Mouse (Mus musculus) C2C12 (cell line): ENCODE data around the gene Xrcc1. TPM values are rescaled to one million over a fixed set of nuclear protein-coding genes. Genes with fewer than 3 reads are reported as not detected.

Source experiments
- H3K27me3 ChIP-seq: one replicate; pipeline ENCODE4 v1.6.1; 2011; ENCODE audit not compliant: control insufficient read depth, insufficient read depth, insufficient read length
- H3K36me3 ChIP-seq: one replicate; pipeline ENCODE4 v1.6.1; 2011; ENCODE audit not compliant: control insufficient read depth, insufficient read depth
- H3K4me3 ChIP-seq: one replicate; pipeline ENCODE4 v1.5.1; 2011; ENCODE audit warnings: mild to moderate bottlenecking, control low read depth; ENCODE audit not compliant: poor library complexity, insufficient read depth, severe bottlenecking
- H3K79me2 ChIP-seq: one replicate; pipeline ENCODE4 v1.6.1; 2011; ENCODE audit not compliant: control insufficient read depth, insufficient read depth
- H3K79me3 ChIP-seq: one replicate; pipeline ENCODE4 v1.6.1; 2011; ENCODE audit warnings: low read depth, control low read depth
- H3ac ChIP-seq: one replicate; pipeline ENCODE3; 2011; ENCODE audit warnings: low read depth; ENCODE audit not compliant: control insufficient read depth, insufficient read length
- CEBPB ChIP-seq: IDR thresholded peaks from one replicate; pipeline ENCODE4 v1.6.1; 2011; ENCODE audit warnings: low read depth, mild to moderate bottlenecking, control low read depth, moderate library complexity
- FOSL1 ChIP-seq: IDR thresholded peaks from one replicate; pipeline ENCODE4 v1.8.0; 2011; ENCODE audit warnings: mild to moderate bottlenecking, low read length; ENCODE audit not compliant: poor library complexity, insufficient read depth, severe bottlenecking
- MAX ChIP-seq: IDR thresholded peaks from one replicate; pipeline ENCODE4 v1.6.1; 2011; ENCODE audit warnings: mild to moderate bottlenecking, control low read depth
- MYOD1 ChIP-seq: IDR thresholded peaks from one replicate; pipeline ENCODE4 v1.6.1; 2011; ENCODE audit warnings: low read depth; ENCODE audit not compliant: control insufficient read depth, insufficient read length
- USF1 ChIP-seq: IDR thresholded peaks from one replicate; pipeline ENCODE4 v1.6.1; 2011; ENCODE audit warnings: low read depth, mild to moderate bottlenecking, control low read depth, moderate library complexity
- polyA plus RNA-seq: library from polyadenylated mRNA; unstranded; fragments of >200 nt; fragmentation: generic; extraction: Trizol; gene quantifications from one replicate; pipeline ENCODE4 v1.2.1, GENCODE M21; 2012; ENCODE audit warnings: missing spikeins

The Xrcc1 gene
- polyA plus RNA-seq, 1 experiment: 57.4 TPM

DNA sequence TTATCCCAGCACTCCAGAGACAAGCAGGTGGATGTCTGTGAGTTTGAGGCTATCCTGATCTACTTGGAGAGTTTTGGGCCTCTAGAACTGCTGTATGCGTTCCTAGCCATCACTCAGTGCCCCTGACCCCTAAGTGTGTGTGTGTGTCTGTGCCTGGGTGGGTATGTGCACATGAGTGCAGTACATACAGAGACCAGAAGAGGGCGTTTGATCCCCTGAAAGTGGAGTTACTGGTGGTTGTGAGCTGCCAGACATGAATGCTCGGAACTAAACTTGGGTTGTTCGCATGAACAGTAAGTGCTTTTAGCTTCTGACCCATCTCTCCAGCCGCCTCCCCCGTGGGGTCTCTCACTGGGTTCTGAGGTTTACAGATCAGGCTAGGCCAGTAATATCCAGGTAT is 76.9 kb downstream of the Xrcc1 start:
- Histone ChIP-seq H3K4me3 (no peak overlapping the region), H3K27me3 (no peaks in the 10 kb centered on the region), H3K79me3 (no peaks in the 10 kb centered on the region), H3ac (no peak overlapping the region), H3K36me3 (no peaks in the 10 kb centered on the region), H3K79me2 (no peaks in the 10 kb centered on the region)
- TF ChIP-seq MAX (no peak), FOSL1 (no peak), MYOD1 (no peak), USF1 (no peak), CEBPB (no peak)

Other genes with a start within 250 kb of the Xrcc1 start
- gene Zfp61, start 245.1 kb upstream of the Xrcc1 start, polyA plus RNA-seq: 8.8 TPM
- gene Zfp94, start 229.6 kb upstream of the Xrcc1 start, polyA plus RNA-seq: 2.4 TPM
- 0.22 TPM for gene Tescl, start 212.4 kb upstream of the Xrcc1 start, polyA plus RNA-seq
- not detected for gene Lypd5, start 197.1 kb upstream of the Xrcc1 start, polyA plus RNA-seq
- 82.2 TPM for gene Kcnn4, start 176.0 kb upstream of the Xrcc1 start, polyA plus RNA-seq
- 21.8 TPM for gene Smg9, start 146.7 kb upstream of the Xrcc1 start, polyA plus RNA-seq
- 0.33 TPM for gene Irgc1, start 94.0 kb upstream of the Xrcc1 start, polyA plus RNA-seq
- gene Plaur, start 83.8 kb upstream of the Xrcc1 start, polyA plus RNA-seq: 191 TPM
- gene Cadm4, start 64.3 kb upstream of the Xrcc1 start, polyA plus RNA-seq: 160 TPM
- 53.8 TPM for gene Zfp428, start 39.3 kb upstream of the Xrcc1 start, polyA plus RNA-seq
- 0.16 TPM for gene AC161166.1, start 33.8 kb upstream of the Xrcc1 start, polyA plus RNA-seq
- gene Irgq, start 15.6 kb upstream of the Xrcc1 start, polyA plus RNA-seq: 7.9 TPM
- 0.23 TPM for gene Pinlyp, start 171 bp upstream of the Xrcc1 start, polyA plus RNA-seq
- 48.0 TPM for gene Ethe1, start 41.3 kb downstream of the Xrcc1 start, polyA plus RNA-seq
- 0.35 TPM for gene Zfp575, start 41.4 kb downstream of the Xrcc1 start, polyA plus RNA-seq
- gene Phldb3, start 64.5 kb downstream of the Xrcc1 start, polyA plus RNA-seq: 4.1 TPM
- not detected for gene Lypd3, start 90.3 kb downstream of the Xrcc1 start, polyA plus RNA-seq
- gene Tex101, start 130.4 kb downstream of the Xrcc1 start, polyA plus RNA-seq: not detected
- not detected for gene BC049730, start 163.0 kb downstream of the Xrcc1 start, polyA plus RNA-seq
- not detected for gene Gm4763, start 180.6 kb downstream of the Xrcc1 start, polyA plus RNA-seq
- not detected for gene Cd177, start 214.0 kb downstream of the Xrcc1 start, polyA plus RNA-seq
- 0.04 TPM for gene Ceacam10, start 230.9 kb downstream of the Xrcc1 start, polyA plus RNA-seq